Mouse (Mus musculus): Measurements from ENCODE around the gene Tssc4.

Tssc4 gene

DNA sequence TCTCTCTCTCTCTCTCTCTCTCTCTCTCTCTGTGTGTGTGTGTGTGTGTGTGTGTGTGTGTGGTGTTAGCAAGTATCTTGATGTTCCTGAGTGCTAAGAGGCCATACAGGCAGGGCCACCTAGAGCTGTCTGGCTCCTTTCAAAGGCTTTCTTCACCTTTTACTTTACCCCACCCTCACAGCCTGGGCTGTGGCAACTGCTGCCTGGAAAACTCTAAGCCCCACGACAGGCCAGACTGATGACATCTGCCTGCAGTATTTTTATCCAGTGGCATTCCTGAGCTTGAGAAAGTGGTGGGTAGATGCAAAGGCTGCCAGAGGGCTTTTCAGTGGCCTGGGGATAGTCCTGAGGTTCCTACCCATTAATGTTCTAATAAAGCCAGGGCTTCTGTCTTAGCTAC is 43.3 kb downstream of the Tssc4 start:
- no peak for DNase-seq

GRCm38 (mm10) chr7:143114773-143115172 is 45.7 kb downstream of the Tssc4 start:
- DNase-seq: no peak

DNA sequence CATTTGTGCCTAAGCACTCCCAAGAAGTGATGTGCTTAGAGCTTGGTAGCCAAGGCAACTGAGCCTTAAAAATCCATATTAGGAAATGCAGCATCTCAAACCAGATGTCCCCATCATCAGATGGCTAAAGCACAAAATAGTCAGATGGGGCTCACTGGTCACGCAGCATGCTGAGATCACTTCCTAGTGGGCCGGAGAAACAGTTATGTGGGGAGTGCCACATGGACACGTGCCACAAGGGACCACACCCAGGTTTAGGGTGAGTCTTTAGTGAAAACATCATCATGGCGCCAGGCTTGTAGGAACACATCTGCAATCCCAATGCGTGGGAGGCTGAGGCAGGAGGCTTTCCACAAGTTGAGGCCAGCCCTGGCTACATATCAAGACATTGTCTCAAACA is 47.5 kb downstream of the Tssc4 start:
- no peak for DNase-seq

GRCm38 (mm10) chr7:143119407-143119806 is 50.4 kb downstream of the Tssc4 start:
- no peak for DNase-seq

DNA sequence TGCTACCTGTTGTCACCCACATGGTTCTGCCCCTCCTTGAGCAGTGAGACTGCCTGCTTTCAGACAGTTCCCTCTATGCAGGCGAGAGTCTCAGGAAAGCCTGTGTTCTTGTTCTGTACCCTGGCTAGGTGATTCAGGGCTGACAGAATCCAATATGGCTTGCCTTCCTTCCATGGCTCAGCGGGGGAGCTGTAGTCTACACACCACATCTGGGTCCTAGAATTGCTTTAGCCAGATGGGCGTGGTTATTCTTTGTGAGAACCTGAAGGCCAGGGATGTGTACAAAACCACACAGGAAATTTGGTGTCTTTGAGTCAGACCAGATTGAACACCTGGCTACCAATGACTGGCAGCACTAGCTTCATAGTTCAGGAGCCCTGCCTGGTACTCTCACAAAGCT is 50.8 kb downstream of the Tssc4 start:
- DNase-seq: no peak
